8 mouse cellular contexts compared by ENCODE assay signal in genomic region chr2:45112021-45112747, GRCm38 (mm10). TPM values are rescaled to one million over a fixed set of nuclear protein-coding genes. Genes with fewer than 3 reads are reported as not detected.
DNase-seq lines count a peak whose midpoint lies in the region; ATAC-seq and TF ChIP-seq lines count a peak whose summit lies in the region.

No protein-coding gene starts in this region.

- H3K27ac ChIP-seq in lung, embryonic 15.5 days: peak overlapping the region; percentile 96
- H3K27ac ChIP-seq in embryonic facial prominence, embryonic 15.5 days (replicated peaks): peak overlapping the region; percentile 89
- H3K27ac ChIP-seq in intestine, postnatal 0 days (ENCODE audit: low read depth, low read length): peak overlapping the region; percentile 70
- peak overlapping the region; percentile 8; the same call in 1 of the 2 replicates for H3K27ac ChIP-seq in midbrain, postnatal 0 days (ENCODE audit: low read depth, low read length)

- peak overlapping the region; percentile 74 for H3K9ac ChIP-seq in lung, embryonic 15.5 days
- peak overlapping the region; percentile 54 for H3K9ac ChIP-seq in embryonic facial prominence, embryonic 15.5 days
- peak overlapping the region; percentile 48 for H3K9ac ChIP-seq in intestine, postnatal 0 days (ENCODE audit: low read depth, low read length)
- H3K9ac ChIP-seq in midbrain, postnatal 0 days (replicated peaks; ENCODE audit: low read length, poor library complexity, severe bottlenecking): peak overlapping the region; percentile 45

- WGBS in lung, embryonic 15.5 days: 4% methylated on average over 9 of the region's 9 CpGs
- 5% methylated on average over 9 of the region's 9 CpGs for WGBS in embryonic facial prominence, embryonic 15.5 days
- WGBS in intestine, postnatal 0 days: 7% methylated on average over 9 of the region's 9 CpGs
- 6% methylated on average over 9 of the region's 9 CpGs for WGBS in midbrain, postnatal 0 days

- H3K9me3 ChIP-seq in lung, embryonic 15.5 days: no peaks in the 10 kb centered on the region
- no peaks in the 10 kb centered on the region for H3K9me3 ChIP-seq in embryonic facial prominence, embryonic 15.5 days (replicated peaks)
- H3K9me3 ChIP-seq in intestine, postnatal 0 days (ENCODE audit: control insufficient read depth): no peaks in the 10 kb centered on the region
- no peaks in the 10 kb centered on the region for H3K9me3 ChIP-seq in midbrain, postnatal 0 days (ENCODE audit: low read length)

- no peak for DNase-seq in lung, postnatal 4 days
- DNase-seq in midbrain, postnatal 0 days (ENCODE audit: low spot score): no peak
- no peak for DNase-seq in cerebellum, adult 9-10 months
- no peak for DNase-seq in urinary bladder, postnatal 25 days (ENCODE audit: low spot score)
- DNase-seq in thymus, adult 18-20 months: no peak

- no peak for TF ChIP-seq CTCF in intestine, postnatal 0 days (IDR thresholded peaks at IDR 0.05; ENCODE audit: low read depth)
- no peak for TF ChIP-seq CTCF in midbrain, postnatal 0 days (IDR thresholded peaks at IDR 0.05)

- no peak for ATAC-seq in lung, embryonic 15.5 days (ENCODE audit: borderline replicate concordance, extremely low read depth, low FRiP score, low TSS enrichment)
- ATAC-seq in embryonic facial prominence, embryonic 15.5 days (ENCODE audit: insufficient number of reproducible peaks, low FRiP score, low TSS enrichment, low read depth): no peak
- ATAC-seq in intestine, postnatal 0 days: no peak
- no peak for ATAC-seq in midbrain, postnatal 0 days (ENCODE audit: low FRiP score)

- H3K4me2 ChIP-seq in lung, embryonic 15.5 days: peak overlapping the region; percentile 86
- H3K4me2 ChIP-seq in embryonic facial prominence, embryonic 15.5 days (replicated peaks): peak overlapping the region; percentile 56
- H3K4me2 ChIP-seq in intestine, postnatal 0 days (replicated peaks; ENCODE audit: low read depth): peak overlapping the region; percentile 42
- H3K4me2 ChIP-seq in midbrain, postnatal 0 days (ENCODE audit: low read depth, low read length, poor library complexity, severe bottlenecking): peak overlapping the region; percentile 91

- H3K4me1 ChIP-seq in lung, embryonic 15.5 days: peaks cover 6% of the 10 kb centered on the region
- peaks cover 5% of the 10 kb centered on the region; the same call in 1 of the 2 replicates for H3K4me1 ChIP-seq in embryonic facial prominence, embryonic 15.5 days
- no peaks in the 10 kb centered on the region for H3K4me1 ChIP-seq in intestine, postnatal 0 days (replicated peaks; ENCODE audit: control insufficient read depth, insufficient read depth, low read length)
- no peaks in the 10 kb centered on the region for H3K4me1 ChIP-seq in midbrain, postnatal 0 days (ENCODE audit: insufficient read depth, low read length)

- H3K36me3 ChIP-seq in lung, embryonic 15.5 days: no peaks in the 10 kb centered on the region
- H3K36me3 ChIP-seq in embryonic facial prominence, embryonic 15.5 days: no peaks in the 10 kb centered on the region
- no peaks in the 10 kb centered on the region for H3K36me3 ChIP-seq in intestine, postnatal 0 days (ENCODE audit: control insufficient read depth, insufficient read depth)
- no peaks in the 10 kb centered on the region for H3K36me3 ChIP-seq in midbrain, postnatal 0 days (ENCODE audit: insufficient read depth, low read length)

- peak overlapping the region; percentile 73 for H3K4me3 ChIP-seq in lung, embryonic 15.5 days
- peak overlapping the region; percentile 66 for H3K4me3 ChIP-seq in embryonic facial prominence, embryonic 15.5 days (replicated peaks)
- H3K4me3 ChIP-seq in intestine, postnatal 0 days (ENCODE audit: low read depth, low read length): peak overlapping the region; percentile 61
- peak overlapping the region; percentile 68 for H3K4me3 ChIP-seq in midbrain, postnatal 0 days (ENCODE audit: low read depth, low read length)

- peaks cover 16% of the 10 kb centered on the region for H3K27me3 ChIP-seq in lung, embryonic 15.5 days
- peaks cover 3% of the 10 kb centered on the region; the same call in 1 of the 2 replicates for H3K27me3 ChIP-seq in embryonic facial prominence, embryonic 15.5 days
- H3K27me3 ChIP-seq in intestine, postnatal 0 days (replicated peaks; ENCODE audit: control insufficient read depth, insufficient read depth, low read length): peaks cover 73% of the 10 kb centered on the region
- no peaks in the 10 kb centered on the region for H3K27me3 ChIP-seq in midbrain, postnatal 0 days (ENCODE audit: insufficient read depth, low read length)

RNA-seq across cellular contexts. Expression of gene Zeb2, which starts 5.0 kb away (rescaled TPM):
- polyA plus RNA-seq in lung, embryonic 15.5 days (2015; fragmentation: Nextera tagmentation; extraction: Ambion mirVana): 79.9 and 94.7 TPM in 2 replicates
- 69.8 and 71.2 TPM in 2 replicates for polyA plus RNA-seq in embryonic facial prominence, embryonic 15.5 days (2015; fragmentation: Nextera tagmentation; extraction: Ambion mirVana)
- 13.1 and 14.2 TPM in 2 replicates for polyA plus RNA-seq in intestine, postnatal 0 days (2015; fragmentation: Nextera tagmentation; extraction: Ambion mirVana)
- 39.6 and 48.1 TPM in 2 replicates for total RNA-seq in midbrain, postnatal 0 days (2014; rRNA removed)
- polyA plus RNA-seq in midbrain, postnatal 0 days (2015; fragmentation: Nextera tagmentation; extraction: Ambion mirVana): 13.4 and 15.3 TPM in 2 replicates

Comparison
In these comparisons a context has a peak if more than half of its experiments do, and no peak if none do; other contexts are left out.
1. H3K27ac ChIP-seq: peak in every context shown above with its lines; median percentile 96 in lung, embryonic 15.5 days; 89 in embryonic facial prominence, embryonic 15.5 days; 70 in intestine, postnatal 0 days; 8 in midbrain, postnatal 0 days.